Mouse (Mus musculus) yolk sac, embryonic 10.5 days (tissue): ENCODE data around the gene Hist1h2br.
"Not testable (repeated sequence)": the region's sequence is repeated elsewhere in the genome, so short reads cannot be mapped to it uniquely, and the experiment has no call there.

Experiments
- DNase-seq: peaks from one replicate; pipeline ENCODE4 v3.0.0-alpha.2; 2017; ENCODE audit warnings: low spot score

Hist1h2br gene

DNA sequence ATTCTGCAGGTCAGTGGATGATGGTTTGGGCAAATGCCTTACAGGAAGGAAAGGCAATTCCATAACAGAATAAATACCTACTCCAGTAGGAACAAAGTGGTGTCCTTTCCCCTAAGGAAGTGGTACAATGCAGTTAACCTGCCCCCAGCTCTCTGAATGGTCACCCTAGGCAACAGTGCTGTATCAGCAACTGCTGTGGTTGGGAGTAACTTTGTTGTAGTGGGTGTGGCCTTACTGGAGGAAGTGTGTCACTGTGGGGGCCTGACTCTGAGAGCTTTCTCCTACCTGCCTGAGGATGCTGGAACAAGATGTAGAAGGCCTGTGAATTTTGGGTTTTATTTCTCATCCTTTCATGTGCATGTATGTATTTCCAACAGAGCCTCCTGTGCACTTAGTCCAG is 12.8 kb downstream of the Hist1h2br start:
- DNase-seq = not testable (repeated sequence)

DNA sequence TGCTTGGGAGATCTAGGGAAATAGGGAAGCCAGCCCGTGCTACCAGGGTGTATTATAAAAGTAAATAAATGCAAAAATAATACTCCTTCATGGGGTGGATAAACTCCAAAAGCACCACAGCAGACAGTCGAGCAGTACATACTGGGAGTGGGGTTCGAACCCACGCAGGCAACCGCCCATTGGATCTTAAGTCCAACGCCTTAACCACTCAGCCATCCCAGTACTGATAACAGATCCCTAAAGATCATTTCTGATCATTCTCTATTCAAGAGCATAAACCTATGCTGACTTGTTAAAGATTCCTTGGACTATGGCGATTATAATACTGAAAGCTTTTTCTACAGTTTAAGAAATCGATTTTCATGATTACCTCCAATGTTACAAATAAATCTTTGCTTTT is 14.3 kb downstream of the Hist1h2br start:
- DNase-seq = peak; percentile 66

DNA sequence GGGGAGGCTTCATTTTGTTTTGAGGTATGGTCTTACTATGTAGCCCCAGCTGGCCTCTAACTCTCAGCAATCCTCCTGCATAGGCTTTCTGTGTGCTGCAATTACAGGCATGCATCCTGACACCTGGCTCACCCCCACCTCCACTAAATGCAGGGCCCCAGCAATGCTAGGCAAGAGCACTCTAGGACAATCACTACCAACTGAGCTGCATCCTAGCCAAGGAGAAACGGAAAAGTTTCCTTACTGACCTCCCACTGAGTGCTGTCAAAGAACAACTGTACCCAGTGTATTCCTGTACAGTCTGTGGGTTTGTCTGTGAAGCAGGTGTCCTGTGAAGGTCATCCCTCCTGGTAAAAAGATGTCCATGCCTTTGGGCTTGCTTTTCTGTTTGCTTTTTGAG is 17.2 kb downstream of the Hist1h2br start:
- DNase-seq = not testable (repeated sequence)

DNA sequence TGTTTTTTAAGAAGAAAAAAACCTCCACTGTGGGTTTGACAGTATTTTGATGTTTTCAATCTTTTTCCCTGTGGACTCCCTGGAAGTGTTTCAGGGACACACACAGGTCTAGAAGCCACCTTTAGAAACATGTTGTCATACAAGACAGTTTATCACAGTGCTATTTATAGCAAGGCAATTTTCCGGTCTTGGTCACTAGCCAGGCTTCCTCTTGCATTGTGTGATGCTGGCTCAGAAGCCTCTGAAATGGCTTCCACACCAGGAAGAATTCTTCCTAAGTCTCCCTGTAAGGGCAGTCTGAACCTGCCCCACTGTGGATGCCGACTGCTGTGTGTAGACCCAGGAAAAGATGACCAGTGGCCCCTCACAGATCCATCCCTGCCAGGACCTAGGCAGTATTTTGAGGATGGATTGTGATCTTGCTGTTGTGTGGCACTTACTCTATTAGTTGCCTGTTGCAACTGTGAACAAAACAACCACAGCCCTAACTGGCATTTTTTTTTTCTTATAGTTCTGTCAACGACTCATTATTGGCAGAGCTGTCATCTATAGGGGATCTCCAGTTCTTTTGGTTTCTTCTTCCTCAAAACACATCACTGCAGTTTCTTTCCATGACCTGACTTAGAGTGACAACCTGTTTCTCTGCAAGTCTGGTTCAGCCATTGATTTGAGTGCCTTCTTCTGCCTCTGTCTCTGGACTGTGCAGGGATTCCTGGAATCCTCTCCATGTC is 18.8 kb downstream of the Hist1h2br start:
- no peak for DNase-seq

DNA sequence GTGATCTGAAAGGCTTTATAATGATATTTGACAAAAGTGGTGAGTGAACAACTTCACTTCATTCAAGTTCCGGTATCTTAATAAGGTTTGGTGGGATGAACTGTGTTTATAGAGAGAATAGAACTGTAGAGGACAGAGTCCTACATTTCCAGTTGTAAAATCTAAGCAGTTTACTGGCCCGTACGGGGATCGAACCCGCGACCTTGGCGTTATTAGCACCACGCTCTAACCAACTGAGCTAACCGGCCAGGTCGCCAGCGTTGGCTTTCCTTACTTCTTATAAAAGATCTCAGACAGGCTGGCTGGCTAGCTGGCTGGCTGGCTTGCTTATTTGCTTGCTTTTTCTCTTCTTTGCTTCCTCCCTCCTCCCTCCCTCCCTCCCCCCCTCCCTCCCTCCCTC is 21.6 kb downstream of the Hist1h2br start:
- DNase-seq = peak; percentile 91

DNA sequence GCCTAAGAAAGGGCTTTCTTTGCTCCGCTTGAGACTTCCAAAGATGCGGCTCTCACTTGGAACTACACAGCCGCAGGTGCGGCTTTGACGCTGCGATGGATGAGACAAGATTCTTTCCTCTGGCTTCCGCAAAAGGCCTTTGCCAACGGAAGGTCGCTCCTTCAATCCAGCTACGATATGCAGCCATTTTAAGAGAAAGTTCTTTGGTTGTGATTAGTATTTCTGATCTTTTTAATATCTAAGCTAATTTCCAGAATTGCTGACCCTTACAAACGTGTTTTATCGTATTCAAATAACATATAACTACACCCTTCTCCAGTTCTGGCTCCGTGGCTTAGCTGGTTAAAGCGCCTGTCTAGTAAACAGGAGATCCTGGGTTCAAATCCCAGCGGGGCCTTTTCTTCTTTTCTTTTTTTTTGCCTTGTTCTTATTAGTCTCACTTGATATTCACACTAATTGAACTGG is 22.2 kb downstream of the Hist1h2br start:
- peak; percentile 81 for DNase-seq

DNA sequence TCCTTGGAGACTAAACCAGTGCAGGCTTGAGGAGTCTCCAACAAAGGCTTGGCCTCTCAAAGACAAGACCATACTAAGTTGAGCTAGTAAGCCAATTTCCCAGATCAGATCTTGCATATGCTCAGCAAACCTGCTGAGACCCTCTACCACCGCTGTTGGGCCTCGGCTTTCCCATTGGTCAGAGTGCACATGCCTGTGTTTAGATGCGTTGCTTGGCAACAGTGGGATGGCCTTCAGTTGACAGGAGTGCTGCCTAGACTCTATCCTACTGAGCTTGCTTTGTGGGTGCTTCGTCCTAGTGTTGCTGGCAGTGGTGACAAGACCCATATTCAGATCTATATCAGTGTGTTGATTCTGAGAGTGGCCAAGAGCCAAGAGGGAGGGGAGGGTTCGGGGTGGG is 28.1 kb downstream of the Hist1h2br start:
- DNase-seq = no peak

DNA sequence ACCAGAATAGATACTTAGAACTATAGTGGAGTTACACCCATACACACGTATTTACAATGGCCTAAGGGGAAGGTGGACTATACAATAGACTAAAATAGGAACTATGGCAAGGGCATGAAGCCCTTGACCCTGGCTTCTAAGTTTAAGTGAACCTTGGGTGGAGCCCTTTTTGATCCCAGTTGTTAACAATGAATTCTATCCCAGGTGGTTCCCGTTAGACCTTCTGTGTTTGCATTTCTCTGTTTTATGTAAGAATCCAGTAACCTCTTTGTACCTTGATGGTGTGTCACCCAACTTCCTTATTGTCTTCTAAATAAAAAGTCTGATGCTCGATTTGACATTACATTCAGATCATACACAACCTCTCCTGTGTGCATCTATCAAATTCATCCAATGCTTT is 32.0 kb downstream of the Hist1h2br start:
- not testable (repeated sequence) for DNase-seq

DNA sequence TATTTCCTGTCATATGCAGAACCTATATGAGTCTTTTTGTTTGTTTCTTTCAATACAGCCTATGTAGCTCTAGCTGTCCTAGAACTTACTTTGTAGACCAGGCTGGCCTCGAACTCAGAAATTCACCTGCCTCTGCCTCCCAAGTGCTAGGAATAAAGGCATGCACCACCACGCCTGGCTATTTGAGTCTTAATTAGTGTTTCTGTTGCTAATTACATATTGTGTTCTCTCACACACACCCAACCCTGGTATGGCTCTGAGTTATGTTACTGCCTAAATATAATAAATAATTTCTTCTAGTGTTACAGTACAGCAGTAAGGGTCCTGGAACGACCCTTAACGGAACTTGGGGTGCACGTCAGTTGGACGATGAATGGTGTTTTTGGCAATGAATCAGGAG is 47.2 kb downstream of the Hist1h2br start:
- no peak for DNase-seq

DNA sequence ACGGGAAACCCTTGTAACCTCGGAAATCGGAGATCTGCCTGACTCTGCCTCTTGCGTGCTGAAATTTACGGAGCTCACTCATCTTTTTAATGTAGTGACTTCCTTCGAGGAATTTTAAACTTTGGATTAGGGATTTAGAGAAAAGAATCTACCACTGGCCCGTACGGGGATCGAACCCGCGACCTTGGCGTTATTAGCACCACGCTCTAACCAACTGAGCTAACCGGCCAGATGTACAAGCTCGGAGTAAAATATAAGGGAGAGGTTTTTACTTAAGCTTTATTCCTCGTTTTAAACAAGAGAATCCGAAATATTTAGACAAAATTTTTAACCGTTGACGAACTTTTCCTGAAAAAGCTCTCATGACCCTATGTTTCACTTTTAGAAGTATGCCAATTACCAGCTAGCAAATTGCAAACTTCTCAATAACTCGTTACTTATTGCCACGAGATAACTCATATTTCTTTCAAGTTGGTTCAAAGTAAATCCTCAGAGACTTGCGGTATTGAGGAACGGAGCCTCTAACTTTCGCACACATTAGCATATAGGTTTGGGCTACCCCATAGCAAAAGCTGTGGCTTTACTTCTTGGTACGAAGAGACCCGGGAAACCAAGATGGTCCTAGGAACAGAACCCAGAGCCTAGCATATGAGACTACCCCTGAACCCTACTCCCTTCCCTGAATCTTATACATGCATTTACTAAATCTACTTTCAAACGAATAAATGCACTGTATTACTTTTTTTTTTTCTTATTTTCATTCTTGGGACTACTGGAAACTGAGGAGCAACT is 48.5 kb downstream of the Hist1h2br start:
- DNase-seq = peak; percentile 85

DNA sequence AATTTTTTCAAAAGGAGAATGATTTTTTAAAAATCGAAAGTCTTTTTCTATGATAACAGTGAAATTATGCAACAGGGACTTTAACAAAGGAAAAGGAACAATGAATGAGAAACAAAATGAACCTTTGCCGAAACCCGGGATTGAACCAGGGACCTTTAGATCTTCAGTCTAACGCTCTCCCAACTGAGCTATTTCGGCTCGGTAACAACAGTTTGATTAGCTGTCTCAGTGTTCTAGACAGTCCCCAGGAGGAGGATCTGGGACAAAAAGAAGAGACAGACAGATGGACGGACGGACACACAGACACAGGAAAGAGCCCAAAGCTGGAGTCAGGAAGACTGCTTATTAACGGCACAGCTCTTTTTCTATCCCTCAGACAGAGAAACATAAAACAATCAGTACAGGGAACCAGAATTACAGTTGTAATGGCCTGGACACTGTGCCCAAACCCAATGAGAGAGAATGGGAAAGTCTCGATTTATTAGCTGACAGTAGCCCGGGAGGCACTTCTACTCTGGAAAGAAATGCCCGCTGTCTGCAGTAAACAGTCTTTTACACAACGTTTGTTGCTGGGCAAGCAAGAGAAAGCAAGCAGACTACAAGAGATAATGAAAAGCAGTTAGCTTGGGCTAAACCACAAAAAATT is 49.3 kb downstream of the Hist1h2br start:
- peak; percentile 89 for DNase-seq

DNA sequence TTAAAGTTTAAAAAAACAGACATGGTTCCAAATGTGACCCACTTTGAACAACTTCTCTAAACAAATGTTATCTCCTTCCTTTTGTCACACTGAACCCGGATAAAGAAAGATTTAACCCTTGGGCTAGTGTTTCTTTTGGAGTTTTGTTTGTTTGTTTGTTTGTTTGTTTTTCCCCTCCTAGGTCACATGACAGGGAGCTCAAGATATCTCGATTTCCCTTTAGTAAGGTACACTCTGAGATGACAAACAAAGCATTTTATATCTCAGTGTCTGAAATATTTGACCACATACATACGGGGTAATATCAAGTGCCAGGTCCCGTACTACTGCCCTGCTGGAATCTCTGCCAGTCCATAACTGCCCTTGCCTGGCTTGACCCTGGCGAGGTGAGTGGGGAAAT is 49.9 kb downstream of the Hist1h2br start:
- DNase-seq = no peak

DNA sequence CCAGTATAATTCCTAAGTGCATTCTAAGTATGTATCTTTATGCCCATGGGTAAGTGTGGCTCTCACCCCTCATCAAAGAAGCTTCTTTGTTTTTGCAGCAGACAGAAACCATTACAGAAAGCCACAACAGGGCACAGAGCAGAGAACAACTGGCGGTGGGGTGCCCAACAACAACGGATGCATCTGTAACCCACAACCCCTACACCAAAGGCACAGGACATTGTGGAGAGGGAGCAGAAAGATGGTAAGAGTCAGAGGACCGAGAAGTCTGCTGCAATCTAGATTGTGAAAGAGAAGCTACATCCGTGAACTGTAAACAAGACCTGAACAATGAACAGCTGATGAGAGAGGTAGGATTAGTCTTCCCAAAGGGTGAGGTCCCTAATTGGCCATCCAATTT is 51.0 kb downstream of the Hist1h2br start:
- no peak for DNase-seq
